Mouse (Mus musculus): ENCODE results near the gene Dnajc11.

The Dnajc11 gene

GRCm38 (mm10) chr4:151933505-151934214 is at the start of gene Dnajc11:
Dnajc11 (plus strand) TSS chr4:151933691.
- DNase-seq = peak; percentile 93

- DNase-seq = no peak
These were observed 40.2 kb upstream of the Dnajc11 start for GRCm38 (mm10) chr4:151893241-151893640.

DNA sequence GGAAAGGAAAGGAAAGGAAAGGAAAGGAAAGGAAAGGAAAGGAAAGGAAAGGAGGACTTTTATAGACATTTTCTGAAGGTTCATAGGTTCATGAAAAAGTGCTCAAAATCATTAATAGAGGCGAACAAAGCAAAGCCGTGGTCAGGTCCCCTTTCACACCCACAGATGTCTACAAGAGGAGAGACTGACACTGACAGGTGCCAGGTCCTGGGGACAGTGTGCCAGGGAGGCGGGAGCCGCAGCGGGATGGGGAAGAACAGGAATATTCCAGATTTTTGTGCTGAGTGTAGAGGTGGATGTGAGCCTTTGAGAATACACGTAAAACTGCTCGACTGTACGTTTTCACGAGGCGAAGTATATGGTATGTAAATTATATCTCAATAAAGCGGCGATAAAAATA is 38.6 kb upstream of the Dnajc11 start:
- no peak for DNase-seq

DNA sequence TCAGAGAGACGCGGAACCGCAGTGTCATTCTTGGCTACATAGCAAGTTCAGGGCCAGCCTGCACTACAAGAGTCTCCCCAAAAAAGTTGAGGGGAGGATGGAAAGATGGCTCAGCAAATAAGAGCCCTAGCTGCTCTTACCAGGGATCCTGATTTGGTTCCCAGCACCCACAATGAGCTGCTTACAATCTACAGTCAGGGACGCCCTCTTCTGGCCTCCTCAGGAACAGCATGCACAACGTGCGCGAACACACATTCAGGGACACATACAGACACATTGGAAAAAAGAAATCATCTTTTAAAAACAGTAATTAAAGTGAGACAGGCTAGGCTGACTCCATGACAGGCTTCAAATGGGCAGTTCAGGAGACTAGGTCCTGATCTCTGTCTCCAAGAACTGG is 37.9 kb upstream of the Dnajc11 start:
- no peak for DNase-seq

GRCm38 (mm10) chr4:151897069-151897617 is 36.3 kb upstream of the Dnajc11 start:
- no peak for DNase-seq

DNA sequence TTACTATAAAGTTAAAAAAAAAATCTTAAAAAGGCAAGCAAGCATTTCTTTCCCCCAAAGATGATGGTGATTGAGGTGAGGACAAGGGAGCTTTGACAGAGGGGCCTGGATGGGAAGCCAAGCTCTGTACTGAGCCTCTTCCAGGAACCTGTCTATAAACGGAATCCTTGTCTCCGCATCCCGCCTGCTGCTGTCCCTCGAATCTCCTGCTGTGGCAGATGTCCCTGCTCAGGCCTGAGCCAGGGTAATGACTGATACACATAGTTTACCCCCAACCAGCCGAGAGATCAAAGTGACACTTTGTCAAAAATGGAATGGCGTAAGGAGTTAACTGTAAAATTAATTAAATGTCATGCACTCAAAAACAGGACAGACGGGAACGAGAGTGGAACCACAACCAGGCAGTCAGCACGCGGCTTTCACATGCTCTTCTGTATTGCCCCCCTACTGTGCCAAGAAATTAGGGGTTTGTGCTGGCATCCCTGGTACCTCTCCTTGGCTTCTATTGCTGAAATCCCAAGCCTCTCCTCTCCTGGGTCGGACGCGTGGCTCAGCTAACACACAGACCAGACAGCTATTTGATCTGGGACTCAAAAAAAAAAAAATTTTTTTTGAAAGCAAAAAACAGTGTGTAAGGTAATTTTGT is 34.8 kb upstream of the Dnajc11 start:
- DNase-seq = no peak

DNA sequence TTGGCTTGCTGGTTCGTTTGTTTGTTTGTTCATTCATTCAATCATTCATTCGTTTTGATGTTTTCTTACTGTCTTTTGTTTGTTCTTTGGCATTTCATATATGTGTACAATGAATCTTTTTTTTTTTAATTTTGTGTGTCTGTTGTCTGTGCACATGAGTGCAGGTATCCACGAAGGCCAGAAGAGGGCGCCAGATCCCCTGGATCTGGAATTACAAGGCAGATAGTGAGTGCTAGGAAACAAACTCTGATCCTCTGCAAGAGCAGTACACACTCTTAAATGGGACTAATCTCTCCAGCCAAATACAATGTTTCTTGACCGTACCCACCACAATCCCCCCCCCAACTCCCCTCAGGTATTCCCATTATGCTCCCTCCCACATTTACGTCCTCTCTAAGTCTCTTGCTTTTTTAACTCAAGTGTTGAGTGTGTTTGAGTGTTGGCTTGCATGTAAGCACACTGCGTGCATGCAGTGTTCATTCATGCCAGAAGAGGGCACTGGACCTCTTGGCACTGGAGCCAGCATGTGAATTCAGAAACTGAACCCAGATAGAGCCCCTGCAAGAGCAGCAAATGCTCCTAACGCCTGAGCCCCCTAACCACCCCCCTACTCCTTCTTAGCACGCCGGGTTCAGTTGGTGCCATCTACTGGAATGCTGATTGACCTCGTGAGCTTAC is 33.6 kb upstream of the Dnajc11 start:
- no peak for DNase-seq

- no peak for DNase-seq
These were observed 32.8 kb upstream of the Dnajc11 start for GRCm38 (mm10) chr4:151900735-151901134.

DNA sequence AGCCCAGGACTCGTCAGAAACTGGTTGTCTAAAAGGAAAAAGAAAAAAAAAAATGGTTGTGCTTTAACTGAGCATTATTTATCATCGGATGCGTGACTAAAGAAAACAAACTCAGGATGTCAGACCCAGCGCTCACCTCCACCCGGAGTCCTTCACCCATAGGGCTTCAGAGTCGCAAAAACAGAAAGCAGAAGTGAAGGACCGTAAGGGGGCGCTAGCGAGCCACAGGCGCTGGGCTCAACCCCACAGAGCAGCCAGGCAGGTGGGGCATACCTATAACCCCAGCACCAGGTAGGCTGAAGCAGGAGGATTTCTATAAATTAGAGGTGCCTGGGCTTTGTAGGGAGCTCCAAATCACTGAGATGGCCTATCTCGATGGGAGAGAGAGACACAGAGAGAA is 32.1 kb upstream of the Dnajc11 start:
- peak; percentile 50 for DNase-seq

- DNase-seq = no peak
These were observed 31.3 kb upstream of the Dnajc11 start for GRCm38 (mm10) chr4:151902046-151902688.

DNA sequence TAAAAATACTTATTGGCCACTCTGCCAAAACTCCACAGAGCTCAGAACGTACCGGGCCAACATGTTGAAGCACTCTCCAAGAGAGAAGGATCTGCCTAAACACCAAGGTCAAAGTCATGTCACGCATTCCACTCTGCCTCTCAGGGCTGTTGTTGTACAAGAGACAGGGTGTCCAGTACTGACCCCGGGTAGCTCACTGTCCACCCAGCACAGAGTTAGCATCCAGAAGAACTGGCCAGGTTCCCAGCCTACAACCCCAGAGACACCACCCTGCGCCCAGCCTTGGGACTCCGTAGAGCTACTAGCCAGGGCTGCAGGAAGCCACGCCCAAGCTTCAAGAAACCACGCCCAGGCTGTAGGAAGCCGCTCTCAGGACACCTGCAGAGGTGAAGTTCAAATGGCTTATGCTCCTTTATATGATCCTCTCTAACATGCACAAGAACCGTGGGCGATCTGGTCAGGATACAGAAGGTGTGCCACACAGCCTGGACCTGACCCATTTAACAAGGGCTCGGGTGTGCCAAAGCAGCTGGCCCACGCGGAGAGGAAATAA is 30.7 kb upstream of the Dnajc11 start:
- peak; percentile 77 for DNase-seq

- peak; percentile 34 for DNase-seq
These were observed 29.4 kb upstream of the Dnajc11 start for GRCm38 (mm10) chr4:151904098-151904497.

DNA sequence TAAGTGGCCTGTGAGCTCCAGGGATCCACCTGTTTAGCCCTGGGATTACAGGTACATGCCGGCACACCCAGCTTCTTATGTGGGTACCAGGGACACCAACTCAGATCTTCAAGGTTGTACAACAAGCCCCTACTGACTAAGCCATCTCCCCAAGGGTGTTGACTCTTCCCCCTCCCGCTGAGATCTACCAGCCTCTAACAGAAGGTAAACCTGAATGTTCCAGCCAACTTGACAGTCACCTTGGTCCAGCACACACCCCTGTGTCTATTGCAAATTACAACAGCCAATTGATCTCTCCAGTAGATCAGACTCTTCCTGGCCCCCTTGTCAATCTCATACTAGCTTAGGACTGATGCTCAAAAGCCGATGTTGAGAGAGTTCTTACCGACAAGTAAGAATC is 27.9 kb upstream of the Dnajc11 start:
- no peak for DNase-seq

- no peak for DNase-seq
These were observed 25.7 kb upstream of the Dnajc11 start for GRCm38 (mm10) chr4:151907577-151908343.

DNA sequence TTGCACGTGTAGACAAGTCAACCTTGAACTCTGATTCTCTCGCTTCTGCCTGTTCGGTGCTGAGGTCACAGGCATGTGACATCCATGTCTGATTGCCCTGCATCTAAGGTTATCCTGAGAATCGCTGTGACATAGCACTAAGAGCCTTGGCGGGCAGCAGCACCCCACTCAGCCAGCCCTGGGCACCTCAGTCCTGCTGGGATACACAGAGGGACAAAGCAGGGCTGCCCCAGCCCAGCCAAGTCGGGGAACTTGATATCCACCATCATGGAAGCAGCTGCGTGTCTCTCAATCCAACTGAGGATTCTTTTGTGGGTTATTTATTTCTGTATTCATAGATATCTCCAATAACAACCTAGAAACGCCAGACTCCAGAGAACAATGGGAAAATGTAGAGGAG is 24.7 kb upstream of the Dnajc11 start:
- no peak for DNase-seq

GRCm38 (mm10) chr4:151916271-151916670 is 17.2 kb upstream of the Dnajc11 start:
- DNase-seq = no peak

- no peak for DNase-seq
These were observed 14.2 kb upstream of the Dnajc11 start for GRCm38 (mm10) chr4:151919135-151919840.

DNA sequence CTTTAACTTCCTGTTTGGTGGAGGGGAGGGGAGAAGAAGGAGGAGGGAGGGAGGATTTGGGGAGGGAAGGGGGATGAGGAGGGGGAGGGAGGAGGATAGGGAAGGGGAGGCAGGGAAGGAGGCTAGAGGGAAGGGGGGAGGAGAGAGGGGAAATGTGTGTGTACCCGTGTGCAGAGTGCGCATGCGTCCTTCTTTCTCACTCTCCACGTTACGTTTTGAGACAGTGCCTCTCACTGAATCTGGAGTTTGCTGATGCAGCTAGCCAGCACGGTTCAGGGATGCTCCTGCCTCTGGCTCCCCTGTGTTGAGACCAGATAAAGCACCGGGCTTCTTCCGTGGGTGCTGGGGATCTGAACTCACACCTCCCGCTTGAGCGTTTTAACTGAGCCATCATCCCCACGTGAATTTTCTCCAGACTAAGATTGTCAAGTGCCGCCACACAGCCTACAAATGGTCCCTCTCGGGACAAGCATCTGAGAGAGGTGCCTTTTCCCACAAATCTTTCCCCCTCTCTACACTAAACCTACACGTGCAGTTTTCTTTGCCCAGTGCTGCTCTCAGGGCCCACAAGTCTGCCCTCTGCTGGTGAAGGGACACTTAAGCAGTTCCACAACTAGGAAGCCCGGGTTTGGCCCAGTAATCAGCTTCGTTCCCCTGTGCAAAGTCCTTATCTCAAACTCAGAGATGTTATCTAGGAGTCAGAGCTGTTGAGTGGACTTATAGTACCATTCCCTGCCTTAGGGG is 13.4 kb upstream of the Dnajc11 start:
- DNase-seq = peak; percentile 64

DNA sequence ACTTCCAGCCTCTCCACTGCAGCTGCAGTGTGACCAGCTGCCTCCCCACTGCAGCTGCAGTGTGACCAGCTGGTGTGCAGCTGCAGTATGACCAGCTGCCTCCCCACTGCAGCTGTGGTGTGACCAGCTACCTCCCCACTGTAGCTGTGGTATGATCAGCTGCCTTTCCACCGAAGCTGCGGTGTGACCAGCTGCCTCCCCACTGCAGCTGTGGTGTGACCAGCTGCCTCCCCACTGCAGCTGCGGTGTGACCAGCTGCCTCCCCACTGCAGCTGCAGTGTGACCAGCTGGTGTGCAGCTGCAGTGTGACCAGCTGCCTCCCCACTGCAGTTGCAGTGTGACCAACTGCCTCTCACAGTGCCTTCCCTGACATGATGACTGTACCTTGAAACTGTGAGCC is 11.4 kb upstream of the Dnajc11 start:
- DNase-seq = no peak

GRCm38 (mm10) chr4:151932576-151933504 is 651 bp upstream of the Dnajc11 start:
- no peak for DNase-seq
